Mouse (Mus musculus) C2C12 (cell line): ENCODE data around the gene Fgfbp3.

ENCODE experiments used
- CEBPB ChIP-seq: IDR thresholded peaks from one replicate; pipeline ENCODE4 v1.6.1; 2011; ENCODE audit warnings: low read depth, mild to moderate bottlenecking, control low read depth, moderate library complexity
- CTCF ChIP-seq: IDR thresholded peaks from one replicate; pipeline ENCODE4 v1.5.1; 2011; ENCODE audit not compliant: control insufficient read depth, insufficient read depth, insufficient read length
- FOSL1 ChIP-seq: IDR thresholded peaks from one replicate; pipeline ENCODE4 v1.8.0; 2011; ENCODE audit warnings: mild to moderate bottlenecking, low read length; ENCODE audit not compliant: poor library complexity, insufficient read depth, severe bottlenecking
- MAX ChIP-seq: IDR thresholded peaks from one replicate; pipeline ENCODE4 v1.6.1; 2011; ENCODE audit warnings: mild to moderate bottlenecking, control low read depth
- MYOG ChIP-seq: IDR thresholded peaks from one replicate; pipeline ENCODE4 v1.6.1; 2011; ENCODE audit not compliant: control insufficient read depth, insufficient read length; ENCODE audit errors: extremely low read depth
- USF1 ChIP-seq: IDR thresholded peaks from one replicate; pipeline ENCODE4 v1.6.1; 2011; ENCODE audit warnings: low read depth, mild to moderate bottlenecking, control low read depth, moderate library complexity

DNA sequence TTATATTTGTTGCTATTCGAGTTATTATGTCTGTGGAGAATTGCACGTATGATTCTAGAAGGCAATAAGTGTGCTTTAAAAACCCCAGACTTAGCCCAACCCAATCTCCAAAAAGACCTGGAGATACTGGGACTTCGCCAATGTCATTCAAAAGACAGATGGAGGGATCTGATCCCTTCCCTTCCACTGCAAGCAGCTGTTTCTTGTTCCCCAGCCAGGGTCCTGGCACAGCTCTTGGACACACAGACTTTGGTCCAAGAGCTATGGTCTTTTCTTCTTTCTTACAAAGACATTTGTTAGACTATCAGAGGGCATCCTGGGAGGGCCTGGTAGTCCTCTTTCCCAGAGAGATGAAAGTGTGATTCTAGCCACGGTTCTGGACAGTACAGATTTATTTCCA lies 3.2 kb downstream of the Fgfbp3 start:
- no peak for TF ChIP-seq CTCF
- no peak for TF ChIP-seq CEBPB
- no peak for TF ChIP-seq USF1
- TF ChIP-seq FOSL1, result no peak
- TF ChIP-seq MAX, result no peak
- no peak for TF ChIP-seq MYOG
